Mouse (Mus musculus) MEL (cell line): Measurements from ENCODE around the gene 1700015G11Rik.

Experiments
- BHLHE40 ChIP-seq: IDR thresholded peaks from 2 replicates; pipeline ENCODE4 v1.6.1; 2012; ENCODE audit warnings: low read depth, mild to moderate bottlenecking, inconsistent platforms, low read length, improper control_type of control experiment, borderline replicate concordance
- CTCF ChIP-seq, 3 experiments: IDR thresholded peaks in 2 of 3; conservative IDR thresholded peaks in 1 of 3; 2 replicates each; pipeline ENCODE4 v1.5.1; 2011 to 2012; ENCODE audit warnings: low read length in 3 of 3, low read depth in 2 of 3, mild to moderate bottlenecking in 2 of 3, improper control_type of control experiment in 1 of 3, inconsistent platforms in 1 of 3, mixed read lengths in 1 of 3, moderate library complexity in 1 of 3; ENCODE audit not compliant: control insufficient read depth in 1 of 3, insufficient read depth in 1 of 3, poor library complexity in 1 of 3, severe bottlenecking in 1 of 3
- HCFC1 ChIP-seq: IDR thresholded peaks from 2 replicates; pipeline ENCODE4 v1.6.1; 2012; ENCODE audit warnings: low read depth, mild to moderate bottlenecking, inconsistent platforms, low read length, improper control_type of control experiment, moderate library complexity
- USF2 ChIP-seq, 2 experiments: IDR thresholded peaks; 2 replicates each; pipeline ENCODE4 v1.6.1; 2011 to 2012; ENCODE audit warnings: improper control_type of control experiment in 2 of 2, low read length in 2 of 2, borderline replicate concordance in 1 of 2, inconsistent platforms in 1 of 2, low read depth in 1 of 2, mild to moderate bottlenecking in 1 of 2; ENCODE audit not compliant: insufficient read depth in 1 of 2

DNA sequence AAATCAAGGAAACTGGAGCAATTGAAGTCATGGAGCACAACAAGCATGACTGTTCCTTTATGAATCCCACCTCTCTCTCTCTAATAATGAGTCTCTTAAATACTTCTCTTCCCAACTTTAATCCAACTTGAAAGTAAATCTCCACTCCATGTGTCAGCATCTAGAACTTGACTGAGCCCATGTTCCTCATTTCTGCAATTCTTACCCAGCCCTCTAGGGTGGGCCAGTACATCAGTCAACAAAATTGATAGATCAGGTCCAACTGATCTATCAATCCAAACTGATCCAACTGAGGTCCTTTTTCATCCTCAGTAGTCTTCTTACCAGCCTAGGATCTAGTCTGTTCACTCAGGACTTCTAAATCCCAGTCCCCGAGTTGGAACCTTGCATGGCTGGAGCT lies 348 bp downstream of the 1700015G11Rik start:
- TF ChIP-seq HCFC1 (no peak), BHLHE40 (no peak), CTCF (IDR thresholded peaks at IDR 0.05 in 2 of 3, conservative IDR thresholded peaks at IDR 0.05 in 1 of 3; ENCODE audit: control insufficient read depth in 1 of 3, insufficient read depth in 1 of 3, low read depth in 2 of 3, low read length in 3 of 3, poor library complexity in 1 of 3, severe bottlenecking in 1 of 3) (peak in 1 of 3 experiments; percentile 24; a peak in 3 of 6 replicates), USF2 (IDR thresholded peaks at IDR 0.05; ENCODE audit: borderline replicate concordance in 1 of 2, insufficient read depth in 1 of 2, low read depth in 1 of 2, low read length in 2 of 2) (no peak)
